Mouse (Mus musculus): Measurements from ENCODE around the gene Itpr2. TPM values are rescaled to one million over a fixed set of nuclear protein-coding genes. Genes with fewer than 3 reads are reported as not detected.
A peak's percentile ranks its signal among the peaks of the same experiment; 100 is the strongest.

Gene Itpr2
- 4.0 and 5.3 TPM in 2 replicates for polyA plus RNA-seq (2014; fragmentation: Nextera tagmentation; extraction: Ambion mirVana)

DNA sequence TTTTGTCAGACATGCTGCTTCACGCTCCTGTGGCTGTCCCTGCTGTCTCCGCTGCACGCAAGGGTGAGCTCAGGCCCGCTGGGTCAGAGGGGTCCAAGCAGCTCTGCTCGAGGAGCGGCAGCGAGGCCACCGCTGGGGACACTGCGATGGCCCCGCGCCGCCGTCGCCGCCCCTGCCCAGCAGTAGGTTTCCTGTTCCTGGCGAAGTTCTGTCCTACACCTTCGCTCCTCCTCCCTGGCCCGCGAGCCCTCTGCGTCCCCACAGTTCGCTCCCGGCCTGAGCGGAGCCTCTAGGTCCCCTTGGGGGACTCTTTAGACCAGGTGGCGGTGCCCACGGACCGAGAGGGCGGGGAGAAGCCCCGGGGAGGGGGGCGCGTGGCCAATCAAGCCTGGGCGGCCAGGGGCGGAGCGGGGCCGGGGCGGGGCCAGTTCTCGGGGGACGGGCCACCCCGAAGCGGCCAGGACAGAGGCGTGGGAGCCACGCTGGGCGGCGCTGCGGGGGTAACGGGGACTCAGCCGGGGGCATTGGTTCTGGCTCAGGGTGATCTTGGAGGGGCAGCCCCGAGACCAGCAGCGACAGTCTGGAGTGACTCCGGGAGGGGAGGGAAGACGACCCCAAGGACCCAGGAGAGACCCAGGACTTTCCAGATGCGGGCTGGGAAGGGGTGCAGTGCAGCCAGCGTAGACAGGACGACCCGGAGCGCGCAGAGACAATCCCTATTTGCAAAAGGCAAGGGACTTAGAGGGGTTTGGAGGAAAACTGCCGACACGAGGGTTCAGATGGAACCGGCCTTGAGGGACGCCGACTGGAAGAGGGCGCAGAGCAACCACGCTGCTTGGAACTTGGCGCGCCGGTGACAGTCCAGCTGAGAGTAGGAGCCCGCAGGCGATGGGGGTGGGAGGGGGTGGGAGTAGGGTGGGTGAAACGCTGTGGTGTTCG, at the start of gene Itpr2:
Gene Itpr2, minus strand, starts transcription at position 358 of the 939 bp plus-strand sequence.
- Histone ChIP-seq H3K27me3 (replicated peaks; ENCODE audit: control insufficient read depth, insufficient read depth, low read length) (peaks cover 18% of the 10 kb centered on the region), H3K36me3 (ENCODE audit: control insufficient read depth, insufficient read depth, low read length) (no peaks in the 10 kb centered on the region)
- peak; percentile 93 for ATAC-seq (replicated peaks; ENCODE audit: low FRiP score)

DNA sequence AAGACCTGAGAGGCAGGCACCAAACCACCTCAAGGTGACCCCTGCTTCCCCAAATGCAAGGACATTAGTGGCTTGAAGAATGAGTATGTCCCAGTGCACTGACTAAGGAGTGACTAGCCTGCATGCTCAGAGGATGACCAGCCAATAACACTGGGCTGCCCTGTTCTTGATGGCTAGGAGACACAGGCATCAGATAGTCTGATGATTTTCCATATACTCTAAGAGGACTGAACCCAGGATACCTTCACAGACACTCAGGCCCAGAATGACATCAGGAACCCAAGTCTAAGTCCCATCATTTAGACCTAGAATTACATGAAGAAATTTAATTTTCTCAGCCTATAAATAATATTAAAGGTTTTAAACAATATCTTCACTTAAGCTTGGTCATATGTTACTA, 49.3 kb upstream of the Itpr2 start:
- ATAC-seq (replicated peaks; ENCODE audit: low FRiP score) (no peak), DNase-seq (ENCODE audit: low spot score) (no peak)
- Histone ChIP-seq H3K27me3 (replicated peaks; ENCODE audit: control insufficient read depth, insufficient read depth, low read length) (no peaks in the 10 kb centered on the region), H3K4me2 (no peak overlapping the region), H3K9ac (ENCODE audit: low read depth, low read length) (no peak overlapping the region), H3K9me3 (ENCODE audit: control insufficient read depth, low read length) (no peaks in the 10 kb centered on the region), H3K27ac (ENCODE audit: low read depth, low read length) (no peak overlapping the region), H3K4me3 (ENCODE audit: low read depth, low read length) (no peak overlapping the region), H3K4me1 (replicated peaks; ENCODE audit: control insufficient read depth, insufficient read depth, low read length) (no peaks in the 10 kb centered on the region), H3K36me3 (ENCODE audit: control insufficient read depth, insufficient read depth, low read length) (peaks cover 29% of the 10 kb centered on the region)

More for the DNA sequence above, at the start of gene Itpr2:
- H3K27ac ChIP-seq (ENCODE audit: low read depth, low read length): peak within 1 kb of the TSS; percentile 41; the same call in 1 of the 2 replicates
- peaks cover 5% of the 10 kb centered on the region; the same call in 1 of the 2 replicates for H3K4me1 ChIP-seq (replicated peaks; ENCODE audit: control insufficient read depth, insufficient read depth, low read length)
- H3K9ac ChIP-seq (ENCODE audit: low read depth, low read length): peak within 1 kb of the TSS; percentile 64
- H3K9me3 ChIP-seq (ENCODE audit: control insufficient read depth, low read length): no peaks in the 10 kb centered on the region
- WGBS: under 1% methylated on average over 69 of the region's 70 CpGs
- peak within 1 kb of the TSS; percentile 99 for H3K4me2 ChIP-seq
- peak; percentile 86 for DNase-seq (ENCODE audit: low spot score)
- H3K4me3 ChIP-seq (ENCODE audit: low read depth, low read length): peak within 1 kb of the TSS; percentile 72

- Histone ChIP-seq H3K9ac (ENCODE audit: low read depth, low read length) (no peak overlapping the region), H3K9me3 (ENCODE audit: control insufficient read depth, low read length) (no peaks in the 10 kb centered on the region), H3K27me3 (replicated peaks; ENCODE audit: control insufficient read depth, insufficient read depth, low read length) (no peaks in the 10 kb centered on the region), H3K36me3 (ENCODE audit: control insufficient read depth, insufficient read depth, low read length) (peaks cover 22% of the 10 kb centered on the region), H3K27ac (ENCODE audit: low read depth, low read length) (no peak overlapping the region), H3K4me2 (no peak overlapping the region), H3K4me3 (ENCODE audit: low read depth, low read length) (no peak overlapping the region), H3K4me1 (replicated peaks; ENCODE audit: control insufficient read depth, insufficient read depth, low read length) (no peaks in the 10 kb centered on the region)
- ATAC-seq (replicated peaks; ENCODE audit: low FRiP score): no peak
- no peak for DNase-seq (ENCODE audit: low spot score)
- 84% methylated on average over 2 of the region's 2 CpGs for WGBS
These were observed 48.4 kb upstream of the Itpr2 start for GRCm38 (mm10) chr6:146550421-146550820.

- DNase-seq (ENCODE audit: low spot score): no peak
- no peak for ATAC-seq (replicated peaks; ENCODE audit: low FRiP score)
- Histone ChIP-seq H3K9ac (ENCODE audit: low read depth, low read length) (no peak overlapping the region), H3K27ac (ENCODE audit: low read depth, low read length) (no peak overlapping the region), H3K27me3 (replicated peaks; ENCODE audit: control insufficient read depth, insufficient read depth, low read length) (no peaks in the 10 kb centered on the region), H3K9me3 (ENCODE audit: control insufficient read depth, low read length) (no peaks in the 10 kb centered on the region), H3K36me3 (ENCODE audit: control insufficient read depth, insufficient read depth, low read length) (peaks cover 4% of the 10 kb centered on the region), H3K4me1 (replicated peaks; ENCODE audit: control insufficient read depth, insufficient read depth, low read length) (no peaks in the 10 kb centered on the region), H3K4me2 (no peak overlapping the region), H3K4me3 (ENCODE audit: low read depth, low read length) (no peak overlapping the region)
- 66% methylated on average over 5 of the region's 5 CpGs for WGBS
These were observed 43.4 kb upstream of the Itpr2 start for GRCm38 (mm10) chr6:146545289-146545865.

GRCm38 (mm10) chr6:146544622-146545021, 42.6 kb upstream of the Itpr2 start:
- Histone ChIP-seq H3K36me3 (ENCODE audit: control insufficient read depth, insufficient read depth, low read length) (peaks cover 4% of the 10 kb centered on the region), H3K27me3 (replicated peaks; ENCODE audit: control insufficient read depth, insufficient read depth, low read length) (no peaks in the 10 kb centered on the region), H3K9me3 (ENCODE audit: control insufficient read depth, low read length) (no peaks in the 10 kb centered on the region), H3K9ac (ENCODE audit: low read depth, low read length) (no peak overlapping the region), H3K4me1 (replicated peaks; ENCODE audit: control insufficient read depth, insufficient read depth, low read length) (no peaks in the 10 kb centered on the region), H3K27ac (ENCODE audit: low read depth, low read length) (no peak overlapping the region), H3K4me3 (ENCODE audit: low read depth, low read length) (no peak overlapping the region), H3K4me2 (no peak overlapping the region)
- DNase-seq (ENCODE audit: low spot score): no peak
- ATAC-seq (replicated peaks; ENCODE audit: low FRiP score): no peak
- 89% methylated on average over 1 of the region's 1 CpGs for WGBS

GRCm38 (mm10) chr6:146540386-146540785, 38.4 kb upstream of the Itpr2 start:
- 74% methylated on average over 3 of the region's 3 CpGs for WGBS
- Histone ChIP-seq H3K36me3 (ENCODE audit: control insufficient read depth, insufficient read depth, low read length) (no peaks in the 10 kb centered on the region), H3K9ac (ENCODE audit: low read depth, low read length) (no peak overlapping the region), H3K4me2 (no peak overlapping the region), H3K4me1 (replicated peaks; ENCODE audit: control insufficient read depth, insufficient read depth, low read length) (no peaks in the 10 kb centered on the region; the same call in 1 of the 2 replicates), H3K27me3 (replicated peaks; ENCODE audit: control insufficient read depth, insufficient read depth, low read length) (no peaks in the 10 kb centered on the region), H3K27ac (ENCODE audit: low read depth, low read length) (no peak overlapping the region), H3K4me3 (ENCODE audit: low read depth, low read length) (no peak overlapping the region), H3K9me3 (ENCODE audit: control insufficient read depth, low read length) (no peaks in the 10 kb centered on the region; the same call in 1 of the 2 replicates)
- DNase-seq (ENCODE audit: low spot score) (no peak), ATAC-seq (replicated peaks; ENCODE audit: low FRiP score) (no peak)

DNA sequence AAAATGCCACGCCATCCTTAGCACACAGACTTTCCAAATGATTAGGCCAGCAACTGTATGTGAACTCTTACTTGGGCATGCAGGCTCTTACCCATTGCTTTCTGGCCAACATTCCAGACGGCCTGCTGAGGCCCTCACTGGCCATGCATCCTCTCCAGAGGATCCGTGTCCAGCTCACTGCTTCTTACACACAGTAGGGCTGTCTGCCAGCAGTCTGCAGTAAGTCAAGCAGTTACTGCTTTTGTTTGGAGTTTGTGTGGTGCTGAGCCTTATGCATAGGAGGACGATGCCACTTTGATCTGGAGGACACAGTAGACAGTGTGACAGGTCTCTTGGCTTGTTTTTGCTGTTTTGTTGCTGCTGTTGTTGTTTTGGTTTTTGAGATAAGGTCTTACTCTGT, 36.6 kb upstream of the Itpr2 start:
- DNase-seq (ENCODE audit: low spot score) (no peak), ATAC-seq (replicated peaks; ENCODE audit: low FRiP score) (no peak)
- H3K4me3 ChIP-seq (ENCODE audit: low read depth, low read length): no peak overlapping the region
- no peaks in the 10 kb centered on the region; the same call in 1 of the 2 replicates for H3K9me3 ChIP-seq (ENCODE audit: control insufficient read depth, low read length)
- no peaks in the 10 kb centered on the region; the same call in 1 of the 2 replicates for H3K4me1 ChIP-seq (replicated peaks; ENCODE audit: control insufficient read depth, insufficient read depth, low read length)
- H3K9ac ChIP-seq (ENCODE audit: low read depth, low read length): no peak overlapping the region
- no peak overlapping the region for H3K27ac ChIP-seq (ENCODE audit: low read depth, low read length)
- WGBS: 61% methylated on average over 4 of the region's 4 CpGs
- H3K27me3 ChIP-seq (replicated peaks; ENCODE audit: control insufficient read depth, insufficient read depth, low read length): no peaks in the 10 kb centered on the region
- H3K4me2 ChIP-seq: no peak overlapping the region
- H3K36me3 ChIP-seq (ENCODE audit: control insufficient read depth, insufficient read depth, low read length): no peaks in the 10 kb centered on the region

DNA sequence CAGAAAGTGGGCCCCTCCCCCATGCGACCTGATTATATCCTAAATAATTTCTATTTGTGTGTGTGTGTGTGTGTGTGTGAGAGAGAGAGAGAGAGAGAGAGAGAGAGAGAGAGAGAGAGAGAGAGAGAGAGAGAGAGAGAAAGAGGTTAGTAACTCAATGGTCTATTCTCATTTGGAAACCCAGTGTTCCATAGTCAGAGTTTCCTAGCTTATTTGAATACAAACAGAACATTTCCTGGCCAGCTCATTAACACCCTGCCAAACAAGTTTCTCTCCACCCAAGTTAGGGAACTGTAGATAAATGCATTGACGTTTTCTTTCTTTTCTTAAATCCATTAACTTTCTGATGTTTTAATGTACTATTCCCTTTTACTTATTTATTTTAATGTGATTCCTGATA, 36.0 kb upstream of the Itpr2 start:
- ATAC-seq (replicated peaks; ENCODE audit: low FRiP score): no peak
- Histone ChIP-seq H3K27ac (ENCODE audit: low read depth, low read length) (no peak overlapping the region), H3K36me3 (ENCODE audit: control insufficient read depth, insufficient read depth, low read length) (no peaks in the 10 kb centered on the region), H3K9me3 (ENCODE audit: control insufficient read depth, low read length) (no peaks in the 10 kb centered on the region; the same call in 1 of the 2 replicates), H3K4me3 (ENCODE audit: low read depth, low read length) (no peak overlapping the region), H3K27me3 (replicated peaks; ENCODE audit: control insufficient read depth, insufficient read depth, low read length) (no peaks in the 10 kb centered on the region), H3K4me2 (no peak overlapping the region), H3K4me1 (replicated peaks; ENCODE audit: control insufficient read depth, insufficient read depth, low read length) (no peaks in the 10 kb centered on the region; the same call in 1 of the 2 replicates), H3K9ac (ENCODE audit: low read depth, low read length) (no peak overlapping the region)
- no peak for DNase-seq (ENCODE audit: low spot score)
- WGBS: 52% methylated on average over 2 of the region's 2 CpGs
